Mouse (Mus musculus) hematopoietic stem cell, adult 5-6 weeks (primary cell): Measurements from ENCODE around the gene Chrnb1. TPM values are rescaled to one million over a fixed set of nuclear protein-coding genes. Genes with fewer than 3 reads are reported as not detected.

ENCODE experiments used
- ATAC-seq, 2 experiments: fragments of 125-278 bp in 1 of 2; replicated peaks in 1 of 2; 2 replicates each; pipeline ENCODE4 v1.8.0; 2016 to 2017; ENCODE audit warnings: inconsistent platforms in 2 of 2, mild to moderate bottlenecking in 2 of 2, moderate number of reproducible peaks in 2 of 2, low read depth in 1 of 2, moderate TSS enrichment in 1 of 2; ENCODE audit not compliant: low FRiP score in 2 of 2, poor library complexity in 2 of 2, severe bottlenecking in 2 of 2, insufficient read depth in 1 of 2, low TSS enrichment in 1 of 2
- total RNA-seq: library from RNA; stranded (forward); fragments of 172-1452, 232-1000 nt; gene quantifications from 2 replicates; pipeline ENCODE4 v1.2.3, GENCODE M21; 2017

The Chrnb1 gene
- total RNA-seq, 1 experiment from 2014 or later, result 21.2 TPM

DNA sequence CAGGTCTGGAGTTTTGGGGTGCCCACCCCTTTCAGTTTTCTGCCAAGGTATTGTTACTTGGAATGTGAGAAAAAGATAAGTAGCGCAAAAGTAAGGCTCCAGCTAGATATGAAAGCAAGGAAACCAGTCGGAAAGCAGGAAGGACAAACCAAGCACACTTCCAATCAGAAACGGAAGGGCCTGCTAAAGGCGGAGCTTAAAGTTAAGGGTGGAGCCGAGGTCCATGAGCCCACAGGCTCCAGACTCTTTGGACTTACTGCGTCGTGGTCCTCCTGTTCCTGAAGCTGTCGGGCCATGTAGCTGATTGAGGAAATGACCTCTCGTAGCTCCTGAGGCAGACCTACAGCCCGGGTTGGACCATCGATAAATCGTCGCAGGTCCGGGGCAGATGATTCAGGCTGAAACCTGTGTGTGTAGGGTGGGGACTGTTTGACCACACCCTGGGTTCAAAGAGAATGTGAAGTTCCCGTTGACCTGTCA is 10.9 kb downstream of the Chrnb1 start:
- ATAC-seq, result peak in 1 of 2 experiments; percentile 56; a peak in 1 of 4 replicates

DNA sequence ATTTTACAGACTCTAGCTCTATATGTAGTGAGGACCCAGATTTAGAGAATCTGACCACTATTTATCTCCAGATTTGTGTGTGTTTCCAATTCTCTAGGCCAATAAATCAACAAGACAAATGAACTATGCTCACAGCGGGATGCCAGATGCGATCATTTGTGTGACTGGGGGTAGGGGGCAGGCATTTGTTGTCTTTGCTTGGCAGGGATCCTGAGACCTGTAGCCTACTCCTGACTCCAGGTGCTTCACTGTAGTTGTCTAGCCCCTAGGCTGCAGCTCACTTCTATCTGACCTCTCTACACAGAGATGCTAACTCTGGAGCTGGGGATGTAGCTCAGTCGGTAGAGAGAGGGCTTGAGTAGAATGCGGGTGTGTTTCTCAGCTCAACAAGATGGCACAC is 13.9 kb downstream of the Chrnb1 start:
- no peak for ATAC-seq

DNA sequence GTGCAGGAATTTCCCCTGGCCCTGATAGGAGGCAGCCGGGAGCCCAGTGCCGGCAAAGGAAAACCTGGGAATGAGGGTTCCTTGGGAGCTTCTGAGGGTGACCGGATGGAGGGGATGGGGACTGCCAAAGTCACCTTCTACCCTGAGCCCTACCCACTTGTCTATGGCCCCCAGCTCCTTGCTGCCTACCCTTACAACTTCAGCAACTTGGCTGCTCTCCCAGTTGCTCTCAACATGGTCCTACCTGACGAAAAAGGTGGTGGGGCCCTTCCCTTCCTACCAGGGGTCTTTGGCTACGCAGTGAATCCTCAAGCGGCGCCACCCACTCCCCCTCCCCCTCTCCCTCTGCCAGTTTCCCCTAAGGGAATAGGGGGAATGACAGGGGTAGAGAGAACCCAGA is 16.8 kb downstream of the Chrnb1 start:
- no peak for ATAC-seq

DNA sequence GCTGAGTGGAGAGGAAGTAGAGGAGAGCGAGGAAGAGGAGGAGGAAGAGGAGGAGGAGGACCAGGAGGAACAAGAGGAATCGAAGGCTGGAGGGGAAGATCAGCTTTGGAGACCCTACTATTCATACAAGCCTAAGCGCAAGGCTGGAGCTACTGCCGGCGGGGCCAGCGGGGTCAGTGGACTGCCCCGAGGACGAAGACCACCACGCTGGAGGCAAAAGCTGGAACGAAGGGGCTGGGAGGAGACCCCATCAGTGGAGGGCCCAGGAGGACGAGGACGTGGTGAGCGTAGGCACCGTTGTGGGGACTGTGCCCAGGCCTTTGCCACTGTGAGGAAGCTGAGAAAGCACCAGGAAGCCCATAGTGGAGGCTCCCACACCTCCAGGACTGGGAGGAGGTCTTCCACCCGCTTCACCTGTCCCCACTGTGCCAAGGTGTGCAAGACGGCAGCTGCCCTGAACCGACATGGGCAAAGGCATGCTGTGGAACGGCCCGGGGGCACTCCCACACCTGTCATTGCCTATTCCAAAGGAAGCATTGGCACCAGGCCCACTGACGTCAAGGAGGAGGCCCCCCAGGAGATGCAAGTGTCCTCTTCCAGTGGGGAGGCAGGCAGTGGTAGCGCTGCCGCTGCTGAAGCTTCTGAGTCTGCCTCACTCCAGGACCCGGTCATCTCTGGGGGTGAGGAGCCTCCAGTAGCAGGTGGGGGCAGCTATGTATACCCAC is 17.3 kb downstream of the Chrnb1 start:
- no peak; a peak in 1 of 4 replicates for ATAC-seq

DNA sequence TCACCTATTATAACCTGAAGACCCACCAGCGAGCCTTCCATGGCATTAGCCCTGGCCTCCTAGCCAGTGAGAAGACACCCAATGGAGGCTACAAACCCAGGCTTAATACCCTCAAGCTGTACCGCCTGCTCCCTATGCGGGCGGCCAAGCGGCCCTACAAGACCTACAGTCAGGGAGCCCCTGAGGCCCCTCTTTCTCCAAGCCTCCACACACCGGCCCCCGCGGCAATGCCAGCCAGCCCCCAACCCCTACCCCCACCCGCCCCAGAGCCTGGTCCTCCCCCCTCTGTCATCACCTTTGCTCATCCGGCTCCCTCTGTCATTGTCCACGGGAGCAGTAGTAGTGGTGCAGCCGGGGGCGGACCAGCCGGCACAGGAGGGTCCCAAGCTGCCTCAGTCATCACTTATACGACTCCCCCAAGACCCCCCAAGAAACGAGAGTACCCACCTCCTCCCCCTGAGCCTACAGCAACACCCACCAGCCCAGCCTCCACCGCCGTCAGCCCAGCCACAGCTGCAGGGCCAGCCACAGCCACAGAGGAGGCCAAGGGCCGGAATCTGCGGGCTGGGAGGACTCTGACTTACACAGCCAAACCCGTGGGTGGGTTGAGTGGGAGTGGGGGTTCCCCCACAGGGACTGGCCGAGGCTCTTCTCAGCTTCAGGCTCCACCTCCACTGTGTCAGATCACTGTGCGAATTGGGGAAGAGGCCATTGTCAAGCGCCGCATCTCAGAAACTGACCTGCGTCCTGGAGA is 18.1 kb downstream of the Chrnb1 start:
- ATAC-seq, result peak; percentile 12 to 40; a peak in 2 of 4 replicates

DNA sequence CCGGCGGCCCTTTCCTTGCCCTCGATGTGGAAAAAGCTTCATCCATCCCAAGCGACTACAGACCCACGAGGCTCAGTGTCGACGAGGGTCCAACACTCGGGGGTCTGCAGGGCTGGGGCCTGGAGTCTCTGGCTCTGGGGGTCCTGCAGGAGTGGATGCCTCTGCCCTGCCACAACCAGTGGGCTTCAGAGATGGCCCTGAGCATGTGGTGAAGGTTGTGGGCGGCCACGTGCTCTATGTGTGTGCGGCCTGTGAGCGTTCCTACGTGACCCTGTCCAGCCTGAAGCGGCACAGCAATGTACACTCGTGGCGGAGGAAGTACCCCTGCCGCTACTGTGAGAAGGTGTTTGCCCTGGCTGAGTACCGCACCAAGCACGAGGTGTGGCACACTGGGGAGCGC is 19.3 kb downstream of the Chrnb1 start:
- no peak for ATAC-seq

DNA sequence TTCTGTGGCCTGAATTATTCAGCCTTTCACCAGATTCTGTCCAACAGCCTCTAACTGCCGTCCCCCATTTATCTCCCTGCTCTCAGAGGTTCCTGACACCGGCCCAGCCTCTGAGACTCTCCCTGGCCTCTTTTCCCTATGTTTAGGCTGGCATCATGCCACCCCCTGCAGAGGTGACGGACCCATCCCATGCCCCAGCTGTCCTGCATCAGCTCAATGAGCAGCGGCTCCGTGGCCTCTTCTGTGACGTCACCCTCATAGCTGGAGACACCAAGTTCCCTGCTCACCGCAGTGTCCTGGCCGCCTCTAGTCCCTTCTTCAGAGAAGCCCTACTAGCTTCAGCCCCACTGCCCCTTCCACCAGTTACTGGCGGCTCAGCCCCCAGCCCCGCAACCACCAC is 20.0 kb downstream of the Chrnb1 start:
- ATAC-seq, result no peak

DNA sequence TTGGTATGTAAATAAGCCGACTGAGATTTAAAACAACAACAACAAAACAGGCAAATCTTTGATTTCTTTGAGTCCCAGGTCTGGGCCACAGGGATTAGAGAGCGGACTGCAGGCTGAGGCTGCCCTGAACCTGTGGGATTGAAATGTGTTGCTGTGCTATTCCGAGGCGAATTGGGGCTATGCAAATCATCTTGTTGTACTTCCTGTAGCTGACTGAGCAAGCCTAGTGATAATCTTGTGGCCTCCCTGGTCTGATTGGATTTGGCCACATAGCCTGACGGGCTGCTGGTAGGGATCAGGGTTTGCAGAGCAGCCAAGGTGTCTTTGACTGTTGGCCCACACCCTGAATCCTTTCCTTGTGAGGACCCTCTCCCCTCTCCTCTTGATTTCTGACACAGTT is 20.8 kb downstream of the Chrnb1 start:
- no peak for ATAC-seq

DNA sequence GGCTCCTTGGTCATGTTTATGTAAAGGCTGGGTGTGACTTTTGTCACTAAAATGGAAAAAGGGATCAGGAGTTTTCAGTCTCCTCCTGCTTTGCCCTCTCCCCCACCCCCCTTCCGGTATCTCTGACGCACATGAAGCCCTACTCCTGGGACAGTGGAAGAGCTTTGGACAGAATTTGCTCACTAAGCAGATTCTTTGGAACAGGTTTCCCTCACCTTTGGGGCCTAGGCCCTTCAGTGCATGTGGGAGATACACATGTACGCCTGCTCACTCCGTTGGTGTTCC is 28.2 kb downstream of the Chrnb1 start:
- no peak for ATAC-seq

DNA sequence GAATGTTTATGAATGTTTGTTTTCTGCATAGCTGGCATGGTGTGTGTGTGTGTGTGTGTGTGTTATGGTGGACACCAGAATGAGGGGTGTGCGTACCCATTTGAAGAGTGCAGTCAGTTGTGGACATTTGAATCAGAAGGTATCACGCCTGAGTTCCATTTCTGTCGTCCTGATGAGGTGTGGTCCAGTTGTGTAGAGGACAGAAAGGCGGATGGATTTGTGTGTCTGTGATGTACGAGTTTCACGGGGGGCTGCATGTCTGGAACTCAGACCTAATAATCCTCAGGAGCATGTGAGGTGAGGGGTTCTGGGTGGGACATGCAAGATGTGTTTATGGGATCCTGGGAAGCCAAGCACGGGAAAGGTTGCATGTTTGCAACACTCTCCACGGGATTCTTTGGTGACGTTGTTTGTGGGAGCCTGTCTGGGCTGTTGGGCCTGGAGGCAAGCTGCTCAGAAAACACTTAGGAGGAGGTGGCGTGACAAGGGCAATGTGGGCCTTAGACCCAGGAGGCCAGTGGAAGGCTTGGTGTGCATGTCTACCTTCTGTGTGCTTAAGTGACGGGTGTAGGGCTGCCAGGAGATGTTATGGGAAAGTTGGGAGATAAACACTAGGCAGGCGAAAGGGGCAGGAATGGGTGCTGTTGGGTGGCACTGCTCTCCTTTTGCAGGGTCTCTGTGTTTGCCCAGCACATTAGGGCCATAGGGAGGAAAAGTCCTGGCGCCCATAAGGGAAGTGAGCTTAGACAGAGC is 28.7 kb downstream of the Chrnb1 start:
- ATAC-seq, result no peak

DNA sequence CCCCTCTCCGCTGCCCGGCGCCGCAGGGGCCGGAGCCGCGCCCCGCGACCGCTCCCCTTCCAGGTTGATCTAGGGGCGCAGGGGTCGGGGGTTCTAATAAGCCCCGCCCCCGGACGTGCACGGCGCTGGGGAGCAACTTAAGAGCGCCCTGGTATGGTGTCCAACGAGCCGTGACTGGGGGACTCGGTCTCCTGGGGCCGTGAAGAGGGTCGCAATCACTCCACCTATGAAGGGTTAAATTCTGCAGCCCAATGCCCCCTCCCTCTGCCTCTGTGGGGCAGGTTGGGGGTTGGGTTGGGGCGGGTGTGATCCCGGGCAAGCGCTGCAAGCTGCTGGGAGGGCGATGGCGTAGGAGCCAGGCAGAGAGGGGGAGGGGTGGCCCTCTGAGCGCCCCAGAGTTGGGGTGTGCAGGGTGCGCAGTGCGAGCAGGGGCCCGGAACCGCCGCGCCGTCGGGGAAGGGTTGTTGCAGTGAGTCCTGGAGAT is 29.6 kb downstream of the Chrnb1 start:
- peak; percentile 64 to 69 for ATAC-seq

DNA sequence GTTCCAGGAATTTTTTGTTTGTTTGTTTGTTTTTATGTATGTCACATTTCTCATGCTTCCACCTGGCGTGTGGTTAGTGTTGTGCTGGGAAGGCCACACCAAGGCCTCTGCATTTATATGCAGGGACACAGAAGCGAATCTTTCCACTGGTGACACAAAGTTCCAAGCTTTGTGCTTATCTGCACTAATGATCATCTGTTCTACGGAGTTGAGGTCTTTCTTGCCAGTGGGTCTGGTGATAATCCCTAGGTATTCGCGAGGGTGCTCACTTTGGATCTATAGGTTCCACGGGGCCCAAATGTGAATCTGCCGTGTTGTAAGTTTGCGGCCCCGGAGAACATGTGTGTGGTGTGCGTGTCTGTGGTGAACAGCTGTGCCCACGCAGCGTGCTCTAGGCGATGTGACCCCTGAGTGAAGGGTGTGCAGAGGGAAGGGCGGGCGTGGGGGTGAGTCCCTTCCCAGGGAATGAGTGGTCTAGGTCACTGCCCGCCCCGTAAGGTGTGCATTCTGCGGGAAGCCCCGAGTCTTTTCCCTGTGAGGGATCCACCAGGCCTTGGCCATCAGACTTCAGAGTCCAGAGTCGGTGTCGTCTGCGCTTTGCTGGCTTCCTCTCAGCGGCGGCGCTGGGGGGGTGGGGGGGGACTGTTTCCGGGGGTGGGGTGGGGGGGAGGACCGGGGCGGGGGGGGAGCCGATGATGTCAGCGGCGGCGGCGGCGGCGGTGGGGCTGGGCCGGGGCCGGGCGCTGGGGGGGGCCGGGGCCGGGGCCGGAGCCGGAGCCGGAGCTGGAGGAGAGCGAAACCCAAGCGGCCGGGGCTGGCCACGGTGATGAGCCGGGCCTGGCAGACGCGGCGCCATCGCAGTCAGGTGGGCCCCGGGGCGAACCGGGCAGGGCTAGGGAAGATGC is 30.3 kb downstream of the Chrnb1 start, which contains the start of gene Zbtb4:
Gene Zbtb4 (plus strand): TSS at position 692 of the 905 bp plus-strand sequence.
- ATAC-seq, result 0 out of 4 replicates have a peak, but pooled peaks of 1 of the 2 experiments have one; percentile 13

DNA sequence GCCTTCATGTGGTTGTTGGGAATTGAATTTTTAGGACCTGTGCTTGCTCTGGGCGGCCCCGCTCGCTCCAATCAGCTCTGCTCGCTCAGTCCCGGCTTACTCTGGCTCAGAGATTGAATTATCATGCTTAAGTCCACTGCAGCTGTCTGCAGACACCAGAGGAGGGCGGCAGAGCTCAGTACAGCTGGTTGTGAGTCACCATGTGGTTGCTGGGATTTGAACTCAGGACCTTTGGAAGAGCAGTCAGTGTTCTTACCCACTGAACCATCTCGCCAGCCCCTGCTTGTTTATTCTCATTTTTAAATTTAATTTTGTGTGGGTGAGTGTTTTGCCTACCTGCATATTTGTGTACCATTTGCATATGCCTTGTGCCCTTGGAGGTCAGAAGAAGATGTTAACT is 32.2 kb downstream of the Chrnb1 start:
- no peak for ATAC-seq

DNA sequence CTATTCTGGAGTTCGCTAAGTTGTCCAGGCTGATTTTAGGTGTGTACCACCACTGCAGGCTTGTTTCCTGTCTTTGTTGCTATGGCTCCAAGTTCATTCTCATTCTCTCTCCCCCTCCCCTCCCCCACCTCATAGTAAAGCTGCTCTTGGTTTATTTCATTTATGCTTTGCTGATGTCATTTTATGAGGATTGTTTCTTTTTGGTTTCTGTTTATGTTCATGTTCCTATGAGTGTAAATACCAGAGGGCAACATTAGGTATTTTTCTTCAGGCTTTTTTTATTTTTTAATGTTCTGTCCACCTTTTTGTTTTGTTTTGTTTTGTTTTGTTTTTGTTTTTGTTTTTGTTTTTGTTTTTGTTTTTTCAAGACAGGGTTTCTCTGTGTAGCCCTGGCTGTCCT is 33.9 kb downstream of the Chrnb1 start, which contains the start of gene Slc35g3:
Gene Slc35g3 (minus strand): TSS at position 101 of the 400 bp plus-strand sequence.
- ATAC-seq, result no peak

DNA sequence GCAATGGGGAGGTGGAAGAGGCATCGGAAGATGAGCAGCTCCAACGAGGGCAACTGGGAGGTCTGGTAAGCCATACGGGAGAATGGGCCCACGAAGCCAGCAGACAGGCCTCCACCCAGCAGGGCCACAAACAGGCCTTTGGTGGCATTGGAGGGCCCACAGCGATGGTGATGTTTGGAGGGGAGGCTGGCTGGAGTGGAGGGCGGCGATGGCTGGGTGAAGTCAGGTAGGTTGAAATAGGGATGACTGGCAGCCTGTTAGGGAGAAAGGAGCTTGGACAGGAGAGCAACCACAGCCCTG is 34.9 kb downstream of the Chrnb1 start:
- ATAC-seq, result no peak

DNA sequence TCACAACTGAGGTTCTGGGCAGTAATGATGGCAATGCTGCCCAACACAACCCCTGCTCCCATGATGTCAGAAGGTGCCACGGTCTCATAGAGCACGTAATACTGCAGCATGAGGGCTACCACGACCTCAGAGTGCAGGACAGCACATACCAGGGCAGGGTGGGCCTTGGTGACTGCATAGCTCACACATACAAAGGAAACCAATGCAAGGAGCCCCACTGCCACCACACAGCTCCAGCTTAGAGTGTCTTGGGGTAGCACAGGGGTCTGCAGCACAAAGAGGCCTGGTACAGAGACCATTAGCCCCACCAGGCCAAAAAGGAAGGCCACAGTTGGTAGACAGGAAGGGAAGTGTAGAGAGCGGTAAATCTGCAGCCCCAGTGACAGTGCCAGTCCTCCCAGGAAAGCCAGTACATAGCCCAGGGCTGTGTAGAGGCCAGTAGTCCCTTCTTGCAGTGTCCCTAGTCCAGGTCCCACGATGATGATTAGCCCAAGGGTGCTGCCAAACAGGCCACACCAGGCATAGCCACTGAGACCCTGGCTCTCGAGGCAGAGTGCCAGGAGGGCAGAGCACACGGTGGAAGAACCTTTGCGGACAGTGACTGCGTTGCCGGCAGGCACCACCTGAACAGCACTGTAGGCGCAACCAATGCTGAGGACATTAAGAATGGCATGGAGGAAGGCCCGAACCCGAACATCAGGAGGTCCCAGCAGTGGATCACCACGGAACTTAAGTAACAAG is 35.4 kb downstream of the Chrnb1 start:
- ATAC-seq, result no peak
